Mouse (Mus musculus): ENCODE measurements at regions not wholly inside any gene's neighbourhood (a gene's known extent, or its start where the extent isn't known, plus 50 kb on each side); places are given as distances from the start of the nearest gene placed in this dataset.

- TF ChIP-seq CTCF (IDR thresholded peaks at IDR 0.05; ENCODE audit: low read depth) (no peak), EP300 (IDR thresholded peaks at IDR 0.05; ENCODE audit: low read depth) (no peak)
Observed at GRCm38 (mm10) chr3:16915389-16916071, 909.3 kb upstream of the Gm5150 start.

Data from liver, postnatal 0 days (tissue).